Mouse (Mus musculus) heart, embryonic 16.5 days (tissue): ENCODE results near the gene Fam20a. TPM values are rescaled to one million over a fixed set of nuclear protein-coding genes. Genes with fewer than 3 reads are reported as not detected.

Experiments used
- ATAC-seq: fragments of 200-750 bp; cut with Nextera tagmentation; replicated peaks from 2 replicates; pipeline ENCODE4 v1.8.0; 2017; ENCODE audit warnings: moderate number of reproducible peaks; ENCODE audit not compliant: insufficient read depth, low FRiP score; ENCODE audit errors: extremely low read depth
- H3K27ac ChIP-seq: fragments of 300-500 bp; sonication (generic); 2 replicates; pipeline ENCODE4 v1.5.1; 2014; ENCODE audit warnings: mild to moderate bottlenecking, low read length, control low read depth, moderate library complexity
- H3K27me3 ChIP-seq: fragments of 300-500 bp; sonication (generic); 2 replicates; pipeline ENCODE4 v1.6.1; 2014; ENCODE audit warnings: low read length, mixed read lengths; ENCODE audit not compliant: control insufficient read depth, insufficient read depth
- H3K36me3 ChIP-seq: fragments of 300-500 bp; sonication (generic); 2 replicates; pipeline ENCODE4 v1.6.1; 2014; ENCODE audit not compliant: control insufficient read depth, insufficient read depth
- H3K4me1 ChIP-seq: fragments of 300-500 bp; sonication (generic); 2 replicates; pipeline ENCODE4 v1.6.1; 2014; ENCODE audit warnings: low read length, mixed read lengths; ENCODE audit not compliant: control insufficient read depth, insufficient read depth
- H3K4me2 ChIP-seq: fragments of 300-500 bp; sonication (generic); 2 replicates; pipeline ENCODE4 v1.6.1; 2014; ENCODE audit warnings: low read depth, mild to moderate bottlenecking, control low read depth, low read length
- H3K4me3 ChIP-seq: fragments of 300-500 bp; sonication (generic); 2 replicates; pipeline ENCODE4 v1.5.1; 2014; ENCODE audit warnings: mild to moderate bottlenecking, control low read depth, low read length
- H3K9ac ChIP-seq: fragments of 300-500 bp; sonication (generic); 2 replicates; pipeline ENCODE4 v1.6.1; 2014; ENCODE audit warnings: low read length, control low read depth
- H3K9me3 ChIP-seq: fragments of 300-500 bp; sonication (generic); replicated peaks from 2 replicates; pipeline ENCODE4 v1.6.1; 2016; ENCODE audit warnings: low read length; ENCODE audit not compliant: control insufficient read depth
- WGBS: fragments of 180-500 bp; shearing (Covaris S2); extraction: QIAGEN DNeasy Blood & Tissue Kit; methylation state at CpG from one replicate; pipeline ENCODE4 v1.1.7; 2014; 5-methylcytosine and 5-hydroxymethylcytosine counted together
- polyA plus RNA-seq: library from polyadenylated mRNA; unstranded; fragments of >200 nt; fragmentation: Nextera tagmentation; extraction: Ambion mirVana; gene quantifications from 2 replicates; pipeline ENCODE4 v1.2.1, GENCODE M21; 2015

Gene Fam20a
- polyA plus RNA-seq, 1 experiment from 2014 or later: 3.1 TPM

DNA sequence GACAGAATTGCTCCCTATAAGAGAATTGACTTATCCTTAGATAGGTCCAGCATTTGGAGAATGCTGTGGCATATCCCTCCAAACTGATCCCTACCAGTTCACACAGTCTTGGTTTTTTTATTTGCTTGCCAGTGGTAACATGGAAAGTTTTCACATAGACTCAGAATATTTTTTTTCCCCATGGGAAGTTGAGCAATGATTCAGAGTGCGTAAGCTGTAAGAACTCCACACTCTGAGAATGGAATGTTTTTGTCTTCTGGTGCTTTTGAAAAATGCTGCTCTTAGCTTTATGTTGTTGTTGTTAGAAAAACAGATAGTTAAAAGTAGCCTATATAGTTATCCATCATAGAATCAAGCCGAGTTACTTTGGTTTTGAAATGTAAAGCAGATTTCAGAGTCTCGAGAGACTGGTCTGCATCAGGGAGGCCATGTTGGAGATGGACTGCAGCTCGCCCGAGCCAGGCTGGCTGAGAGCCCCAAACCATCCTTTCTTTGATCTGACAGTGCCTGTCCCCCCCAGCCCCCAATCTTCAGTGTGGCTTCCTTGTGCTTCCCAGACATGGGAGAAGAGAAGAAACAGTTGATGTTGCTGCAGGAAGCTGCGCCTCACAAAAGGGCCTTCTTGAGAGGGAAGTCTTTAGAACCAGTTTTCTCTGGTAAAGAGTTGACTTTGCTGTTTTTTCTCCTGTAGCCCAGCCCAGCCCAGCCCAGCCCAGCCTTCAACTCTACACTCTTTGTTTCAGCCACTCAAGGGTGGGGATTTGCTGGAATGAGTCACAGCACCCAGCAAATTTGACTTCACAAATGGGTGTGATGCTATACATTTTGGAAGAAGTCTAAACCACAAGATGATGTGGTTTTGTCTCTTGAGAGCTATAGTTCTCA lies 50.7 kb downstream of the Fam20a start:
- H3K27ac ChIP-seq: peak overlapping the region; percentile 30; the same call in 1 of the 2 replicates
- H3K4me2 ChIP-seq: no peak overlapping the region
- no peaks in the 10 kb centered on the region for H3K27me3 ChIP-seq
- ATAC-seq: no peak
- no peaks in the 10 kb centered on the region for H3K9me3 ChIP-seq
- no peak overlapping the region for H3K4me3 ChIP-seq
- H3K36me3 ChIP-seq: peaks cover 36% of the 10 kb centered on the region
- H3K9ac ChIP-seq: no peak overlapping the region
- peaks cover 18% of the 10 kb centered on the region for H3K4me1 ChIP-seq
- WGBS: 67% methylated on average over 6 of the region's 6 CpGs

DNA sequence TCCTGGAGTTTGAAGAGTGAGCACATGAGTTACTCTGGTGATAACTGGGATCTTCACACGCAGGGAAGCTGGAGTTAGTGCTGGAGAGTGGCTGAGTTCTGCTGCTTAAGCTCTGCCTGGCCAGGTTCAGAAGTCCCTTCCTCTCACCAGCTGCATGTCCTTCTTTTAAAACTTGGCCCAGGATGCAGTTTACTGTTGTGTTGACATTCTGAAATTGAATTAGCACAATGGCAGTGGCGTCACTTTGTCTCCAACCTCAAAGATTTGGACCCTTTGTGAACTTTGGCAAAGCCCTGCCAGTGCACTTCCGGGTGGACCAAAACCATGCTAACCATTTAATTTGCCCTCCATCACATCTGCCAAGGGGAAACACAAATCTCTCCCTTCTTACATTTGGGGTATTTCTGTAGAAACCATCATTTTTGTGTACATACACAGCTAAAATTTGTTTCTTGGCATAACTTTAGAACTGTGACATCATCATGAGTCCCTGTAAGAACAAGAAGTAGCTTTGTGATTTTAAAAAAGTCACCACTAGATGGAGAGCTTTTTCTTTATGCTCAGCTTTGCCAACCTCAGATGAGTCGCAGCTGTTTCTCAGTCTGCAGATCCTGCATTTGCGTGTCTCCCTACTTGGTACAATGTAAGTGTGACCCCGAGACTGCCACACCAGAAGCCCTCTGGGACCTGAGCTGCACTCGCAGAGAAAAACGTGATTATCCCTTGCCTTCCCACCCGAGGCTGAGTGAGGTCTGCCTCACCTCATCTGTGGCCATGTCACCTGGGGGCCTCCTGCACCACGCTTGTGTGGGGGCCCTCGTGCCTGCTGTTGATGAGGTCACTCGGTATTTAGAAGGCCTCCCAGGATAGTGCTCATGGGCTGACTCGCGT lies 51.8 kb downstream of the Fam20a start:
- H3K4me3 ChIP-seq: no peak overlapping the region
- peaks cover 47% of the 10 kb centered on the region for H3K36me3 ChIP-seq
- H3K4me1 ChIP-seq: peaks cover 15% of the 10 kb centered on the region
- H3K4me2 ChIP-seq: no peak overlapping the region
- H3K27ac ChIP-seq: peak overlapping the region; percentile 56
- no peaks in the 10 kb centered on the region for H3K27me3 ChIP-seq
- H3K9me3 ChIP-seq: no peaks in the 10 kb centered on the region
- WGBS: 40% methylated on average over 14 of the region's 14 CpGs
- peak; percentile 49; the same call in 1 of the 2 replicates for ATAC-seq
- H3K9ac ChIP-seq: no peak overlapping the region

DNA sequence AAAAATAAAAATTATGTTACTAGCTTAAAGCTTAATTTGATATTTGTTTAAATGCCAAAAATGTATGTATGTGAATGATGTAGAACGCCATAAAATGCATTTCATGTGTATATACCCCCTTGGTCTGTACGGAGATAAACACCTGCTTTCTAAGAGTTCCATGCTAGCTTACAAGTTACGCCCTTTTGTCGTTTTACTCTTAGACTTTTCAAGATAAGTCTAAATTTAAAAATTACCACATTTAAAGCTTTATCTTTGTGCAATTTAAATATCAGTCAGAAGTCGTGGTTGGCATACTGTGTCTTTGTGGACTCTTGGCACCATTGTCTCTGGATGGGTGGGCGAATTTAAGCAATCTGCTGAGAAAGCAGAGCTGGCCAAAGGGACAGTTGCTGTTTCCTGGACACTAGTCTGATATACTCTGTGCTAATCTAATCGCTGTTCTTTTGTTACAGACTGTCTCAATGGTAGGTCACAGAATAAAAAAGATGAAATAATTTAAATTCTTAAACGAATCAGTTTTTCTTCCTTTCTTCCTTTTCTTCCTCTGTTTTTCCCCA lies 52.9 kb downstream of the Fam20a start:
- no peaks in the 10 kb centered on the region for H3K27me3 ChIP-seq
- no peak for ATAC-seq
- H3K4me2 ChIP-seq: no peak overlapping the region
- H3K36me3 ChIP-seq: peaks cover 54% of the 10 kb centered on the region
- H3K9ac ChIP-seq: no peak overlapping the region
- H3K4me1 ChIP-seq: peaks cover 15% of the 10 kb centered on the region
- H3K27ac ChIP-seq: peak overlapping the region; percentile 11; the same call in 1 of the 2 replicates
- no peaks in the 10 kb centered on the region for H3K9me3 ChIP-seq
- H3K4me3 ChIP-seq: no peak overlapping the region
- 77% methylated on average over 8 of the region's 8 CpGs for WGBS

DNA sequence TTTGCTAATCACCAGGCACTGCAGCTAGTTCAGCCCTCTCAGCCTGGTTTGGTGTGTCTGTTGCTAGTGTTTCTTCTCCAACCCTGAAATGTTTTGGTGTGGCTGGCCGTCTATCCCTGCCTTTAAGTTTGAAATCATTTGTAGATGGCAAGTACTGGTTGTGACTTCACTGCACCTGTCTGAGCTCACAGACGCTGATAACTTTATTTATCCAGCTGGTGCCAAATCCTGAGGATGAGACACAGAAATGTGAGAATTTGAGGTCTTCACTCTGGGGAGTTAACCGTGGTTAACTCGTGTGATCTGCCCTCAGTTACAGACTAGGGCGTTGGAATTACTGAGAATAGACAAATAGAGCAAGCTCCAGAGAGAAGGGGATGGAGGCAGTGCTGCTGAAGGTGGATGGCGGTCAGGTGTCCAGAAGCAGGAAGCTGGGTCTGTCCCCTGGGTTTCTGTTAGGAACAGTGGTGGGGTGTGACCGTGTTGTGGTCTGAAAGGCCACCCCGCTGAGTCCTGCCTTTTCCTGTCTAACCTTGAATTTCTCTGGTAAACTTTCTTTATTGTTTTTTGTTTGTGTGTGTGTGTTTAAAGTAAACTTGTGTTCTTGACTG lies 53.9 kb downstream of the Fam20a start:
- Histone ChIP-seq H3K4me2 (no peak overlapping the region), H3K27ac (no peak overlapping the region; the same call in 1 of the 2 replicates), H3K9ac (no peak overlapping the region), H3K4me3 (no peak overlapping the region), H3K4me1 (peaks cover 14% of the 10 kb centered on the region), H3K9me3 (no peaks in the 10 kb centered on the region), H3K27me3 (no peaks in the 10 kb centered on the region), H3K36me3 (peaks cover 64% of the 10 kb centered on the region)
- 76% methylated on average over 8 of the region's 8 CpGs for WGBS
- no peak for ATAC-seq

DNA sequence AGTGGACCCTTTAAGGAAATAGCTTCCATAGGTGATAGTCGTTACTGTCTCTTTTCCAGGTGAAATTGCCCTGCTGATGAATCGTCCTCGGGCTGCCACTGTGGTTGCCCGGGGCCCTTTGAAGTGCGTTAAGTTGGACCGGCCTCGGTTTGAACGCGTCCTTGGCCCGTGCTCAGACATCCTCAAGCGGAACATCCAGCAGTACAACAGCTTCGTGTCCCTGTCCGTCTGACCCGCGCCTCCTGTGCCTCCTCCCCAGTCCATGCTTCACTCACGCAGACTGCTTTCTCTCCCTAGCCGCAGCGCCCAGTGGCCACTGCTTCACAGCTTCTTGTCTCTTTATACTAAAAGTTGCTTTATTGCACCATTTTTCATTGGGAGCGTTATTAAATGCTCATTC lies 54.7 kb downstream of the Fam20a start:
- ATAC-seq: no peak

GRCm38 (mm10) chr11:109666411-109666810 lies 55.7 kb downstream of the Fam20a start:
- ATAC-seq: no peak
- Histone ChIP-seq H3K4me3 (no peak overlapping the region), H3K4me2 (no peak overlapping the region), H3K9ac (no peak overlapping the region), H3K9me3 (no peaks in the 10 kb centered on the region), H3K27ac (no peak overlapping the region), H3K4me1 (peaks cover 6% of the 10 kb centered on the region; the same call in 1 of the 2 replicates), H3K27me3 (no peaks in the 10 kb centered on the region), H3K36me3 (peaks cover 80% of the 10 kb centered on the region)
- WGBS: 92% methylated on average over 13 of the region's 13 CpGs

More for the DNA sequence above, 54.7 kb downstream of the Fam20a start:
- Histone ChIP-seq H3K27me3 (no peaks in the 10 kb centered on the region), H3K27ac (no peak overlapping the region), H3K4me1 (peaks cover 6% of the 10 kb centered on the region; the same call in 1 of the 2 replicates), H3K4me2 (no peak overlapping the region), H3K4me3 (no peak overlapping the region), H3K9ac (no peak overlapping the region), H3K36me3 (peaks cover 73% of the 10 kb centered on the region), H3K9me3 (no peaks in the 10 kb centered on the region)
- 88% methylated on average over 19 of the region's 19 CpGs for whole genome bisulfite sequencing

DNA sequence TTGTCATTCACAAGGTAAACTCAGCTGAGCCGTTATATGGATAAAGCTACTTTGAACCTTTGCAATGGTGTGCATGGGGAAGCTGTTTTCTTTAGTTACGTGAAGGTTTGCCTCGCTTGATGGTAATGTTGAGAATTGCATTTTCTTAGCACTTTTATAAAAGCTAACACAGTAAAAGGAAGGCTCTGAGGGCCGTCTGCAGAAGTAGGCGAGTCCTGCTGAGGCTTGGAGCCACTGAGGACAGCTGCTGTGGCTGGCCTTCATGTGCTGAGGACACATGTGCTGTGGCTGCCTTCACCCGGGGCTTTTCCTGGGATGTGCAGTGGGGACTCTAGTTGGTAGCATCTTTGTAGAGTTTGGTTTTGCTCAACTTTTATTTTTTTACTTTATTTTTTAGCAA lies 56.7 kb downstream of the Fam20a start:
- H3K9ac ChIP-seq: no peak overlapping the region
- no peak overlapping the region for H3K27ac ChIP-seq
- whole genome bisulfite sequencing: 85% methylated on average over 6 of the region's 6 CpGs
- H3K9me3 ChIP-seq: no peaks in the 10 kb centered on the region
- H3K4me3 ChIP-seq: no peak overlapping the region
- H3K36me3 ChIP-seq: peaks cover 85% of the 10 kb centered on the region
- no peak overlapping the region for H3K4me2 ChIP-seq
- no peak for ATAC-seq
- H3K27me3 ChIP-seq: no peaks in the 10 kb centered on the region
- H3K4me1 ChIP-seq: 0 out of 2 replicates have a peak, but pooled peaks cover 3% of the 10 kb centered on the region

GRCm38 (mm10) chr11:109664293-109664692 lies 57.8 kb downstream of the Fam20a start:
- Histone ChIP-seq H3K27ac (no peak overlapping the region), H3K9me3 (no peaks in the 10 kb centered on the region), H3K4me3 (no peak overlapping the region), H3K4me1 (no peaks in the 10 kb centered on the region), H3K4me2 (no peak overlapping the region), H3K27me3 (no peaks in the 10 kb centered on the region), H3K9ac (no peak overlapping the region), H3K36me3 (peaks cover 85% of the 10 kb centered on the region)
- 82% methylated on average over 13 of the region's 13 CpGs for WGBS
- ATAC-seq: no peak
